Mouse (Mus musculus) spleen, postnatal 36 days (tissue): ENCODE results near the gene Tmem253.
"Not testable (repeated sequence)": the region's sequence is repeated elsewhere in the genome, so short reads cannot be mapped to it uniquely, and the experiment has no call there.

ENCODE experiments used
- DNase-seq, 2 experiments: peaks; one replicate each; pipeline ENCODE4 v3.0.0; 2022; ENCODE audit warnings: low spot score in 2 of 2, mixed read lengths in 1 of 2

The Tmem253 gene

GRCm38 (mm10) chr14:52021568-52022212, 6.2 kb downstream of the Tmem253 start:
- DNase-seq: no peak

- no peak for DNase-seq
Observed at GRCm38 (mm10) chr14:52022244-52022708, 6.8 kb downstream of the Tmem253 start.

- peak; percentile 83 to 89 for DNase-seq
Observed at GRCm38 (mm10) chr14:52022709-52023459, 7.4 kb downstream of the Tmem253 start.

- no peak for DNase-seq
Observed at GRCm38 (mm10) chr14:52024133-52024532, 8.7 kb downstream of the Tmem253 start.

GRCm38 (mm10) chr14:52026342-52026741, 10.9 kb downstream of the Tmem253 start:
- no peak for DNase-seq

- no peak for DNase-seq
Observed at GRCm38 (mm10) chr14:52035926-52036325, 20.5 kb downstream of the Tmem253 start.

- no peak for DNase-seq
Observed at GRCm38 (mm10) chr14:52039332-52039731, 23.9 kb downstream of the Tmem253 start.

GRCm38 (mm10) chr14:52042359-52042758, 26.9 kb downstream of the Tmem253 start, which contains the start of gene Olfr221:
TSS of gene Olfr221 (minus strand) at chr14:52042459.
- not testable (repeated sequence) for DNase-seq

- no peak for DNase-seq
Observed at GRCm38 (mm10) chr14:52043446-52043845, 28.0 kb downstream of the Tmem253 start.

GRCm38 (mm10) chr14:52044901-52045678, 29.6 kb downstream of the Tmem253 start:
- DNase-seq: no peak

GRCm38 (mm10) chr14:52045966-52046565, 30.6 kb downstream of the Tmem253 start:
- no peak for DNase-seq

GRCm38 (mm10) chr14:52052720-52053119, 37.3 kb downstream of the Tmem253 start:
- DNase-seq: not testable (repeated sequence)

- DNase-seq: no peak
Observed at GRCm38 (mm10) chr14:52059982-52060381, 44.5 kb downstream of the Tmem253 start.

- DNase-seq: no peak
Observed at GRCm38 (mm10) chr14:52060800-52061199, 45.3 kb downstream of the Tmem253 start.

GRCm38 (mm10) chr14:52061798-52062197, 46.3 kb downstream of the Tmem253 start:
- DNase-seq: no peak

- DNase-seq: no peak
Observed at GRCm38 (mm10) chr14:52066135-52066534, 50.7 kb downstream of the Tmem253 start.
